Mouse (Mus musculus): Measurements from ENCODE around the gene Klhl3. TPM values are rescaled to one million over a fixed set of nuclear protein-coding genes. Genes with fewer than 3 reads are reported as not detected.

The Klhl3 gene
- polyA plus RNA-seq, 1 experiment = 0.79 TPM

DNA sequence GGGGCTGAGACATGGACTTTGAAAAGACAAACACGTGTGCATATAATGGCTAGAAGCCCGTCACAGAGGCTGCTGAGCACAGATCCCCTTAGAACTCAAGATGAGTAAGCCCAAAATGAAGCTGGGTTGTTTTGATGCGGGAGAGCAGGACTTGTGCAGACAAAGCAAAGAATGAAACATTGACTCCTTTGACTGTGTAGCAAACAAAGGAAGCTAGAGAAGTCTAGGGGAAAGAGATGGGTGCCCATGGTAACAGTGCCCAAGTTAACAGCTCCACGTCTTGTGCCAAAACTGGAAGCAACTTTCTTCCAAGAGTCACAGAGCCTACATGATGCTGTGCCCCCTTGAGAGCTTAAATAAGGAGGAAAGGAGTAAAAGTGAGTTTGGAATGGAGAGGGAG, 59.8 kb downstream of the Klhl3 start:
- no peak overlapping the region for H3K27ac ChIP-seq (ENCODE audit: insufficient read depth, low read depth, low read length)
- H3K4me1 ChIP-seq (ENCODE audit: control insufficient read depth, insufficient read depth, low read length) = no peaks in the 10 kb centered on the region
- no peak overlapping the region for H3K4me3 ChIP-seq (ENCODE audit: insufficient read depth, low read length)
- no peak for TF ChIP-seq POLR2A (IDR thresholded peaks at IDR 0.05; ENCODE audit: borderline replicate concordance, low read depth, low read length)
- TF ChIP-seq CTCF (IDR thresholded peaks at IDR 0.05; ENCODE audit: low read depth, low read length) = no peak

DNA sequence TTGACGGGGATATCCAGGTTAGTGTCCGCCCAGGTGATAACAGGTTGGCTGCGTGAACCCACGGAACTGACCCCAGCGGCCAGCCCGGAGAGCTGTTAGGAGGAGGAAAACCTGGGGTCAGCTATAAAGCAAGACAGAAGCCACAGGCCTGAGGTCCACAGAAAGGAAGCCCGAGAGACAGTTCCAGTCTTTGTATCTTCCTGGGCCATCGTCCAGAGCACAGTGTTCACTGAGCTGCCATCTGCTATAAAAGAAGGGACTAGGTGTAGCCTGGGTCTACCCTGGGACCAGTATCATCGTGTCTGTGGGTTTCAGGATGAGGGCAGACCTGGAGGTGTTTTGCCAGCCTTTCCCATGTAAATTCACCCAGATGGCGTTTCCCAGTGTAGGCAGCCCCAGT, 61.7 kb downstream of the Klhl3 start:
- Histone ChIP-seq H3K27ac (ENCODE audit: insufficient read depth, low read depth, low read length) (no peak overlapping the region), H3K4me1 (ENCODE audit: control insufficient read depth, insufficient read depth, low read length) (no peaks in the 10 kb centered on the region), H3K4me3 (ENCODE audit: insufficient read depth, low read length) (no peak overlapping the region)
- no peak for TF ChIP-seq CTCF (IDR thresholded peaks at IDR 0.05; ENCODE audit: low read depth, low read length)
- TF ChIP-seq POLR2A (IDR thresholded peaks at IDR 0.05; ENCODE audit: borderline replicate concordance, low read depth, low read length) = no peak

DNA sequence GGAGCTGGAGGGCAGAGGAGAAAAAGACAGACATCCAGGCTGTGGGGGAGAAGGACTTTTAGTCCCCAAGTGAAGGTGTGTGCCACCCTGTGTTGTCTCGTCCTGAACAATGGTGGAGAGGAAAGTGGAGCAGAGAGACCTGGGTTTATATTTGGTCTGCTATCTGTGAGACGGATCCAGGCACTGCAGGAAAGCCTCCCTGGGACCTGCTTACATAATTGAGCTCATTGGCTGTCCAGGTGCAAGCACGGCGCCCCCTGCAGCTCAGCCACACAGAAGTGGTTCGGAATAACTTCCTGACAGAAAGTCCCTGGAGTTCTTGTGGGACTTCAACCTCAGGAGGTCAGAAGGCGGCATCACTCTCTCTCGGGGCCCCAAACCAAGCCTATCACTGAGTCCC, 62.1 kb downstream of the Klhl3 start:
- no peak for TF ChIP-seq CTCF (IDR thresholded peaks at IDR 0.05; ENCODE audit: low read depth, low read length)
- no peak for TF ChIP-seq POLR2A (IDR thresholded peaks at IDR 0.05; ENCODE audit: borderline replicate concordance, low read depth, low read length)
- no peaks in the 10 kb centered on the region for H3K4me1 ChIP-seq (ENCODE audit: control insufficient read depth, insufficient read depth, low read length)
- no peak overlapping the region for H3K27ac ChIP-seq (ENCODE audit: insufficient read depth, low read depth, low read length)
- no peak overlapping the region for H3K4me3 ChIP-seq (ENCODE audit: insufficient read depth, low read length)

DNA sequence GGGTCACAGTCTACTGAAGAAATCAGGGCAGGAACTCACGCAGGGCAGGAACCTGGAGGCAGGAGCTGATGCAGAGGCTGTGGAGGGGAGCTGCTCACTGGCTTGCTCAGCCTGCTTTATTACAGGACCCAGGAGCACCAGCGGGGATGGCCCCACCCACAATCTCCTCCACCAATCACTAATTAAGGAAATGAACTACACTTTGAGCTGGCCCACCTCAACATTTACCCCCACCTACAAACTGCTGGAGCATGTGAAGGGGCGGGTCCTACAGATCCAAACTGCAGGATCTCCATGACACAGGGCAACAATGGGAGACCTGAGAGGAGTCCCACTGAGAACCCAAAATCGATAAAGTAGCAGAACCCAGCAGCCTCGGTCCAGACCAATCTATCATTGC, 64.3 kb downstream of the Klhl3 start:
- no peak for TF ChIP-seq POLR2A (IDR thresholded peaks at IDR 0.05; ENCODE audit: borderline replicate concordance, low read depth, low read length)
- no peak for TF ChIP-seq CTCF (IDR thresholded peaks at IDR 0.05; ENCODE audit: low read depth, low read length)
- H3K4me1 ChIP-seq (ENCODE audit: control insufficient read depth, insufficient read depth, low read length) = no peaks in the 10 kb centered on the region
- no peak overlapping the region for H3K4me3 ChIP-seq (ENCODE audit: insufficient read depth, low read length)
- H3K27ac ChIP-seq (ENCODE audit: insufficient read depth, low read depth, low read length) = no peak overlapping the region

DNA sequence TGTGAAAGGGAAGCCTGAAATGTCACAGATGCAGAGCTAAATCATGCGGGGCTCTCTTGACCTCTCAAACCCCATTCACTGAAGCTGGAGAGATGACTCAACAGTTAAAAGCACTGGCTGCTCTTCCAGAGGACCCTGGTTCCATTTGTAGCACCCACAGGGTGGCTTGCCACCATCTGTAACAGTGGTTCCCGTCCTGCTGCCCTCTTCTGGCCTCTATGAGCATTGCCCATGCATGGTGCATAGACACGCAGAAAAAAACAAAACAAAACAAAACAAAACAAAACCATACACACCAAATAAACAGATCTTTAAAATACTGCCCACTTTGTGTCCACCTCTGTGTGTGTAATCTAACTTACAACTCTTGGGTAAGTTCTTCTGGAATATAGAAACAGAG, 65.3 kb downstream of the Klhl3 start:
- H3K4me3 ChIP-seq (ENCODE audit: insufficient read depth, low read length) = no peak overlapping the region
- TF ChIP-seq CTCF (IDR thresholded peaks at IDR 0.05; ENCODE audit: low read depth, low read length) = peak; percentile 42; the same call in 1 of the 2 replicates
- no peak for TF ChIP-seq POLR2A (IDR thresholded peaks at IDR 0.05; ENCODE audit: borderline replicate concordance, low read depth, low read length)
- no peak overlapping the region for H3K27ac ChIP-seq (ENCODE audit: insufficient read depth, low read depth, low read length)
- H3K4me1 ChIP-seq (ENCODE audit: control insufficient read depth, insufficient read depth, low read length) = no peaks in the 10 kb centered on the region

DNA sequence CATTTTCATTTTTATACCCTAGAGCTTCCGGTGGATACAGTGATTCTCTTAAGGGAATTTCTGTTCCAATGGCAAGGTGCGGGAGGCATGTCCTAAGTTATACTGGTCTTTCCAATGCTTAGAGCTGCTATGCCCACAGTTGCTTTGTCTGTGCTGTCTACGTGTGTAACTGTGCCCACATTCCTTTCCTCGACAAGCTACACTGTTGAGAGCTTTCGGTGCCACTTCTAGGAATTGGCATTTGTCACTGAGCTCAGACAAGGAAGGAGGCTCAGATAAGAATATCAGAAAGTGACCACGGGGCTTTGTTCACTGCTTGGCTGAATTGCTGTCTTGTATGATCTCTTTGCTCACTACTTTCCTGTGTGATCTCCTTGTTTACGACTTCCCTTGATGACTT, 67.2 kb downstream of the Klhl3 start:
- no peak overlapping the region for H3K4me3 ChIP-seq (ENCODE audit: insufficient read depth, low read length)
- no peak overlapping the region for H3K27ac ChIP-seq (ENCODE audit: insufficient read depth, low read depth, low read length)
- TF ChIP-seq POLR2A (IDR thresholded peaks at IDR 0.05; ENCODE audit: borderline replicate concordance, low read depth, low read length) (no peak), CTCF (IDR thresholded peaks at IDR 0.05; ENCODE audit: low read depth, low read length) (no peak)
- H3K4me1 ChIP-seq (ENCODE audit: control insufficient read depth, insufficient read depth, low read length) = no peaks in the 10 kb centered on the region

DNA sequence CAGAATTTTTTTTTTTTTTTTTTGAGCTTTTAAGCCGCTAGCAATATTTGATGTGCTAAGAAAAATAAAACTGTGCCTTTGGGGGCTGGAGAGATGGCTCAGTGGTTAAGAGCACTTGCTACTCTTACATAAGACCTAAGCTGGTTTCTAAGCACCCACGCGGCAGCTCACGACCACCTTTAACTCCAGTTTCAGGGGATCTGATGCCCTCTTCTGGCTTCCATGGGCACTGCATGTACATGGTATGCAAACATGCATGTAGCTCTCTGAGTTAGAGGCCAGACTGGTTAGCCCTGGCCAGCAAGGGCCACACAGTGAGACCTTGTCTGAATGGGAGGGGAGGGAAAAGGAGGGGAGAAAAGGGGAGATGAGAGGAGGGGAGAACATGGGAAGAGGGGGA, 68.1 kb downstream of the Klhl3 start:
- H3K27ac ChIP-seq (ENCODE audit: insufficient read depth, low read depth, low read length) = no peak overlapping the region
- no peaks in the 10 kb centered on the region for H3K4me1 ChIP-seq (ENCODE audit: control insufficient read depth, insufficient read depth, low read length)
- no peak; the same call in 1 of the 2 replicates for TF ChIP-seq CTCF (IDR thresholded peaks at IDR 0.05; ENCODE audit: low read depth, low read length)
- TF ChIP-seq POLR2A (IDR thresholded peaks at IDR 0.05; ENCODE audit: borderline replicate concordance, low read depth, low read length) = no peak
- no peak overlapping the region for H3K4me3 ChIP-seq (ENCODE audit: insufficient read depth, low read length)

DNA sequence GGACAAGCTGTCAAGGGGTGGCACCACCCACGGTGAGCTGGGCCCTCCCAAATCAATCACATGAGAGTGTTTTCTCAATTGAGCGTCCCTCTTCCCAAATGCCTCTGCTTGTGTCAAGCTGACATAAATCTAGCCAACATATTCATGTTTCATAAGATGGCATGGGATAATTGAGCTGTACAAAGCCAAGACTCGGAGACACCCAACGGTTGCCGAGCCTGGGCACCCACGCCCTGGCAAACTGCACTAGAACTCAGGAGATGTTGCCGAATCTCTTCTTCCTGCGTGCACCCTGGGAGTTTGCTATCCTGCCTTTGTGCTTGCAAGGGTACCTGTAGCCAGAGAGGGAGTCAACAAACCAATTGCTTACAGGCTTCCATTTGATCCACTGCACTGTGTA, 70.1 kb downstream of the Klhl3 start:
- H3K27ac ChIP-seq (ENCODE audit: insufficient read depth, low read depth, low read length) = no peak overlapping the region
- TF ChIP-seq CTCF (IDR thresholded peaks at IDR 0.05; ENCODE audit: low read depth, low read length) (no peak), POLR2A (IDR thresholded peaks at IDR 0.05; ENCODE audit: borderline replicate concordance, low read depth, low read length) (no peak)
- no peaks in the 10 kb centered on the region for H3K4me1 ChIP-seq (ENCODE audit: control insufficient read depth, insufficient read depth, low read length)
- H3K4me3 ChIP-seq (ENCODE audit: insufficient read depth, low read length) = no peak overlapping the region

DNA sequence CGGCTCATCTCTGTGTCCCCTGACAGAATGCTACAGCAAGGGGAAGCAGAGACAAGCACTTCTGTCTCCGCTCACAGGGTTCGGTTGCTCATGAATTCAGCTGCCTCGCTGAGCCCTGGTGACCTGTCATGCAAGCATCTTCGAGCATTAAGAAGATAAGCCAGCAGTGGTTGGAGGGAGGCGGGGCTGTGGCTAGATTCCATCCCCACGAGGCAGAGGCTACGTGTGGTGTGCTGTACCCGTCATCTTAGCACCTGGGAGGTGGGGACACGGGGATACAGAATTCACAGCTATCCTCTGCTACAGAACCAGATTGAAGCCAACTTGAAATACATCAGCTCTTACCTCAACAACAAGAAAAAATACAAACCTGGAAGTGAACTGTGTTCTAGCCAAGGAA, 73.3 kb downstream of the Klhl3 start:
- no peaks in the 10 kb centered on the region for H3K4me1 ChIP-seq (ENCODE audit: control insufficient read depth, insufficient read depth, low read length)
- no peak overlapping the region for H3K27ac ChIP-seq (ENCODE audit: insufficient read depth, low read depth, low read length)
- TF ChIP-seq POLR2A (IDR thresholded peaks at IDR 0.05; ENCODE audit: borderline replicate concordance, low read depth, low read length) (no peak), CTCF (IDR thresholded peaks at IDR 0.05; ENCODE audit: low read depth, low read length) (no peak)
- no peak overlapping the region for H3K4me3 ChIP-seq (ENCODE audit: insufficient read depth, low read length)

DNA sequence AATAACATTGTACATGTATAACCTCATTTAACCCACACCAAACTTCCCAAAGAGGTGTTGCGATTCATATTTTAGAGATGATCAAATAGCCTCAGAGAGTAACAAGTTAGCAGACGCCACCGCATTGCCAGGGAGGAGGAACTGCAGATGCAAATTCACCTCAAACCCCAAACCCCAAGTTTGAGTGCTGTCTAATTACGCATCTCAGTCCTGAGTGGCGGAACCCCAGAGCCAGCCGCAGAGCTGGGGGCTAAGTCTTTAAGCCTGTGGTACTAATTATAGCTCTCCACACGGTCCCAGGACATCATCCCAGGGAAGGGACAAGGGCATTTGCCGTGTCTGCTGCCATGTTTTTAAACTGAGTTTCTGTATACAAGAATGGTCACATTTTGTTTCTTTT, 75.9 kb downstream of the Klhl3 start:
- Histone ChIP-seq H3K4me3 (ENCODE audit: insufficient read depth, low read length) (no peak overlapping the region), H3K4me1 (ENCODE audit: control insufficient read depth, insufficient read depth, low read length) (no peaks in the 10 kb centered on the region), H3K27ac (ENCODE audit: insufficient read depth, low read depth, low read length) (no peak overlapping the region)
- no peak for TF ChIP-seq CTCF (IDR thresholded peaks at IDR 0.05; ENCODE audit: low read depth, low read length)
- TF ChIP-seq POLR2A (IDR thresholded peaks at IDR 0.05; ENCODE audit: borderline replicate concordance, low read depth, low read length) = no peak

All from bone marrow macrophage, adult 2 months (primary cell).